Mouse (Mus musculus) ES-E14 (cell line): ENCODE data around the gene Tap1. TPM values are rescaled to one million over a fixed set of nuclear protein-coding genes. Genes with fewer than 3 reads are reported as not detected.

Source experiments
- DNase-seq: peaks from one replicate; pipeline ENCODE4 v3.0.0-alpha.2; 2013; ENCODE audit warnings: low read depth, low spot score
- H3K27ac ChIP-seq: 2 replicates; pipeline ENCODE4 v1.5.1; 2012; ENCODE audit warnings: low read depth, mild to moderate bottlenecking, low read length, moderate library complexity, mixed read lengths; ENCODE audit not compliant: poor library complexity, insufficient read depth, severe bottlenecking
- H3K36me3 ChIP-seq: 2 replicates; pipeline ENCODE4 v1.6.1; 2012; ENCODE audit warnings: mild to moderate bottlenecking, low read length, moderate library complexity, mixed read lengths; ENCODE audit not compliant: control insufficient read depth, poor library complexity, insufficient read depth, severe bottlenecking
- H3K4me1 ChIP-seq, 2 experiments: fragments of 150-350 bp in 1 of 2; sonication (generic) in 1 of 2; 2 replicates each; pipeline ENCODE4 v1.6.1; 2012; ENCODE audit warnings: low read length in 2 of 2, mild to moderate bottlenecking in 1 of 2, mixed read lengths in 1 of 2; ENCODE audit not compliant: control insufficient read depth in 2 of 2, insufficient read depth in 2 of 2, poor library complexity in 1 of 2
- H3K4me3 ChIP-seq, 2 experiments: fragments of 150-350 bp in 1 of 2; sonication (generic) in 1 of 2; 2 replicates each; pipeline ENCODE4 v1.5.1; 2012; ENCODE audit warnings: low read length in 2 of 2, low read depth in 1 of 2, mild to moderate bottlenecking in 1 of 2, mixed read lengths in 1 of 2; ENCODE audit not compliant: insufficient read depth in 1 of 2, poor library complexity in 1 of 2, severe bottlenecking in 1 of 2
- H3K9ac ChIP-seq: 2 replicates; pipeline ENCODE4 v1.6.1; 2012; ENCODE audit warnings: low read depth, mild to moderate bottlenecking, low read length, mixed read lengths; ENCODE audit not compliant: poor library complexity, insufficient read depth, severe bottlenecking
- H3K9me3 ChIP-seq: fragments of 150-350 bp; sonication (generic); 2 replicates; pipeline ENCODE4 v1.6.1; 2012; ENCODE audit warnings: low read depth, mild to moderate bottlenecking, low read length; ENCODE audit not compliant: control insufficient read depth, insufficient read depth
- CHD2 ChIP-seq: IDR thresholded peaks from 2 replicates; pipeline ENCODE4 v1.6.1; 2014; ENCODE audit warnings: mild to moderate bottlenecking, low read depth, low read length, inconsistent platforms
- HCFC1 ChIP-seq: IDR thresholded peaks from 2 replicates; pipeline ENCODE4 v1.6.1; 2012; ENCODE audit warnings: low read length, inconsistent platforms, borderline replicate concordance; ENCODE audit not compliant: insufficient read depth
- MAFK ChIP-seq: IDR thresholded peaks from 2 replicates; pipeline ENCODE4 v1.6.1; 2014; ENCODE audit warnings: mild to moderate bottlenecking, low read depth, low read length, inconsistent platforms; ENCODE audit not compliant: insufficient read depth
- ZC3H11A ChIP-seq: IDR thresholded peaks from 2 replicates; pipeline ENCODE4 v1.6.1; 2012; ENCODE audit warnings: low read depth, mild to moderate bottlenecking, inconsistent platforms, low read length, borderline replicate concordance
- ZNF384 ChIP-seq: IDR thresholded peaks from 2 replicates; pipeline ENCODE4 v1.6.1; 2012; ENCODE audit warnings: low read depth, low read length, inconsistent platforms
- in situ Hi-C, 2 experiments: fragments of 600-800 bp; cut with MboI; formaldehyde crosslinking; loops; one replicate each; pipeline ENCODE4 v1.15.1; 2025; ENCODE audit warnings: low sequenced_read_pairs in 2 of 2, inconsistent platforms in 1 of 2; ENCODE audit not compliant: unreplicated experiment in 2 of 2
- total RNA-seq: library from RNA; depleted of rRNA; stranded (reverse); fragments of 300-350 nt; gene quantifications from 2 replicates; pipeline ENCODE4 v1.2.3, GENCODE M21; 2012

The Tap1 gene
- total RNA-seq, 1 experiment: 13.9 TPM

GRCm38 (mm10) chr17:34207456-34207855 lies 20.1 kb downstream of the Tap1 start:
- TF ChIP-seq ZNF384 (no peak), HCFC1 (no peak), CHD2 (no peak), ZC3H11A (no peak), MAFK (no peak)
- Histone ChIP-seq H3K4me3 (no peak overlapping the region), H3K9me3 (no peaks in the 10 kb centered on the region), H3K4me1 (peaks cover 0 to 11% of the 10 kb centered on the region in 2 experiments; a peak in 1 of 4 replicates), H3K36me3 (no peaks in the 10 kb centered on the region), H3K27ac (no peak overlapping the region), H3K9ac (no peak overlapping the region)
- DNase-seq: no peak
- in situ Hi-C loops: no loop called here

- peaks cover 0 to 11% of the 10 kb centered on the region in 2 experiments; a peak in 1 of 4 replicates for H3K4me1 ChIP-seq
- in situ Hi-C loops: no loop called here
- no peaks in the 10 kb centered on the region for H3K9me3 ChIP-seq
- TF ChIP-seq ZC3H11A (no peak), CHD2 (no peak), ZNF384 (no peak), MAFK (no peak), HCFC1 (no peak)
- no peak for DNase-seq
- no peak overlapping the region for H3K27ac ChIP-seq
- no peak overlapping the region for H3K4me3 ChIP-seq
- no peak overlapping the region for H3K9ac ChIP-seq
- no peaks in the 10 kb centered on the region for H3K36me3 ChIP-seq
Observed at GRCm38 (mm10) chr17:34207866-34208265, 20.5 kb downstream of the Tap1 start.

- in situ Hi-C loops: no loop called here
- H3K9ac ChIP-seq: no peak overlapping the region
- no peak overlapping the region for H3K4me3 ChIP-seq
- no peak overlapping the region for H3K27ac ChIP-seq
- no peak for TF ChIP-seq ZC3H11A
- TF ChIP-seq HCFC1: no peak
- no peak for TF ChIP-seq MAFK
- no peak for TF ChIP-seq CHD2
- no peak for TF ChIP-seq ZNF384
- H3K36me3 ChIP-seq: no peaks in the 10 kb centered on the region
- H3K4me1 ChIP-seq: peaks cover 0 to 11% of the 10 kb centered on the region in 2 experiments; a peak in 1 of 4 replicates
- DNase-seq: no peak
- H3K9me3 ChIP-seq: no peaks in the 10 kb centered on the region
Observed at GRCm38 (mm10) chr17:34208421-34208820, 21.1 kb downstream of the Tap1 start.

- H3K9ac ChIP-seq: no peak overlapping the region
- H3K9me3 ChIP-seq: no peaks in the 10 kb centered on the region
- DNase-seq: no peak
- in situ Hi-C loops: no loop called here
- no peak for TF ChIP-seq HCFC1
- no peak for TF ChIP-seq ZC3H11A
- no peak for TF ChIP-seq MAFK
- TF ChIP-seq ZNF384: no peak
- no peak for TF ChIP-seq CHD2
- H3K4me3 ChIP-seq: no peak overlapping the region
- peaks cover 0 to 9% of the 10 kb centered on the region in 2 experiments; a peak in 1 of 4 replicates for H3K4me1 ChIP-seq
- H3K27ac ChIP-seq: no peak overlapping the region
- no peaks in the 10 kb centered on the region for H3K36me3 ChIP-seq
Observed at GRCm38 (mm10) chr17:34209680-34210079, 22.3 kb downstream of the Tap1 start.

- Histone ChIP-seq H3K9ac (no peak overlapping the region), H3K4me1 (peaks cover 0 to 7% of the 10 kb centered on the region in 2 experiments; a peak in 1 of 4 replicates), H3K27ac (no peak overlapping the region), H3K36me3 (no peaks in the 10 kb centered on the region), H3K4me3 (no peak overlapping the region), H3K9me3 (no peaks in the 10 kb centered on the region)
- TF ChIP-seq ZC3H11A (no peak), MAFK (no peak), ZNF384 (no peak), CHD2 (no peak), HCFC1 (no peak)
- DNase-seq: no peak
- in situ Hi-C loops: no loop called here
Observed at GRCm38 (mm10) chr17:34210599-34210998, 23.2 kb downstream of the Tap1 start.
